ENCODE assay signal across 8 mouse cellular contexts in genomic region chr10:10408166-10408565, GRCm38 (mm10).
A peak's percentile ranks its signal among the peaks of the same experiment; 100 is the strongest.
DNase-seq lines count a peak whose midpoint lies in the region; ATAC-seq lines count a peak whose summit lies in the region.

No protein-coding gene starts in this region.

- no peak overlapping the region for H3K4me2 ChIP-seq in hindbrain, embryonic 11.5 days (replicated peaks; ENCODE audit: low read depth, low read length)
- no peak overlapping the region for H3K4me2 ChIP-seq in forebrain, embryonic 16.5 days (ENCODE audit: low read length)

- H3K27me3 ChIP-seq in hindbrain, embryonic 11.5 days (ENCODE audit: control insufficient read depth, insufficient read depth, low read length), result no peaks in the 10 kb centered on the region
- H3K27me3 ChIP-seq in hindbrain, embryonic 10.5 days (ENCODE audit: insufficient read depth, poor library complexity, severe bottlenecking), result no peaks in the 10 kb centered on the region
- no peaks in the 10 kb centered on the region for H3K27me3 ChIP-seq in forebrain, embryonic 16.5 days (replicated peaks; ENCODE audit: control insufficient read depth, insufficient read depth, low read length)

- 60% methylated on average over 3 of the region's 3 CpGs for WGBS in hindbrain, embryonic 11.5 days
- 63% methylated on average over 3 of the region's 3 CpGs for WGBS in hindbrain, embryonic 10.5 days
- 44% methylated on average over 3 of the region's 3 CpGs for WGBS in forebrain, embryonic 16.5 days

- no peaks in the 10 kb centered on the region for H3K36me3 ChIP-seq in hindbrain, embryonic 11.5 days (ENCODE audit: control insufficient read depth, insufficient read depth, low read length)
- H3K36me3 ChIP-seq in hindbrain, embryonic 10.5 days, result no peaks in the 10 kb centered on the region
- H3K36me3 ChIP-seq in forebrain, embryonic 16.5 days (ENCODE audit: control insufficient read depth, insufficient read depth), result no peaks in the 10 kb centered on the region

- H3K4me3 ChIP-seq in hindbrain, embryonic 11.5 days (ENCODE audit: low read depth, low read length), result no peak overlapping the region
- no peak overlapping the region for H3K4me3 ChIP-seq in hindbrain, embryonic 10.5 days
- no peak overlapping the region for H3K4me3 ChIP-seq in forebrain, embryonic 16.5 days (replicated peaks; ENCODE audit: low read length)

- H3K4me1 ChIP-seq in hindbrain, embryonic 11.5 days (replicated peaks; ENCODE audit: control insufficient read depth, insufficient read depth, low read length), result no peaks in the 10 kb centered on the region
- H3K4me1 ChIP-seq in hindbrain, embryonic 10.5 days (replicated peaks), result no peaks in the 10 kb centered on the region
- H3K4me1 ChIP-seq in forebrain, embryonic 16.5 days (replicated peaks; ENCODE audit: control insufficient read depth, insufficient read depth, low read length), result peaks cover 2% of the 10 kb centered on the region

- H3K27ac ChIP-seq in hindbrain, embryonic 11.5 days (ENCODE audit: low read depth, low read length), result no peak overlapping the region
- H3K27ac ChIP-seq in hindbrain, embryonic 10.5 days, result no peak overlapping the region
- no peak overlapping the region for H3K27ac ChIP-seq in forebrain, embryonic 16.5 days (ENCODE audit: low read length)

- no peak overlapping the region for H3K9ac ChIP-seq in hindbrain, embryonic 11.5 days (ENCODE audit: low read depth, low read length)
- no peak overlapping the region for H3K9ac ChIP-seq in forebrain, embryonic 16.5 days (replicated peaks; ENCODE audit: low read depth, low read length)

- peak; percentile 41 for DNase-seq in hindbrain, embryonic 11.5 days (ENCODE audit: low spot score)
- no peak for DNase-seq in hindbrain, embryonic 10.5 days (ENCODE audit: low spot score)
- DNase-seq in 3T3-L1 (ENCODE audit: low read depth, low spot score) (peak; percentile 86), adipocyte (ENCODE audit: low spot score) (peak; percentile 84)
- no peak for DNase-seq in ovary, adult 18-20 months (ENCODE audit: low spot score)
- no peak for DNase-seq in testis, postnatal 14 days (ENCODE audit: low spot score)

- peak; percentile 71 for ATAC-seq in hindbrain, embryonic 11.5 days (ENCODE audit: low FRiP score)
- ATAC-seq in forebrain, embryonic 16.5 days, result peak; percentile 93
- peak; percentile 74 for ATAC-seq in megakaryocyte-erythroid progenitor cell, adult 5-6 weeks (replicated peaks; ENCODE audit: low FRiP score, low TSS enrichment, poor library complexity, severe bottlenecking)

- H3K9me3 ChIP-seq in hindbrain, embryonic 11.5 days (ENCODE audit: control insufficient read depth, low read length), result no peaks in the 10 kb centered on the region
- H3K9me3 ChIP-seq in hindbrain, embryonic 10.5 days, result no peaks in the 10 kb centered on the region
- H3K9me3 ChIP-seq in forebrain, embryonic 16.5 days (ENCODE audit: control insufficient read depth, low read length), result no peaks in the 10 kb centered on the region

Comparison
In these comparisons a context has a peak if more than half of its experiments do, and no peak if none do; other contexts are left out.
1. DNase-seq: peak in hindbrain, embryonic 11.5 days (single experiment), 3T3-L1 (single experiment) and adipocyte (single experiment); none in hindbrain, embryonic 10.5 days (single experiment), ovary, adult 18-20 months (single experiment) and testis, postnatal 14 days (single experiment).
2. Peak in every context shown above with its lines, with median percentiles within 50 percentile points of each other: ATAC-seq.